Mouse (Mus musculus) embryonic facial prominence, embryonic 12.5 days (tissue): ENCODE measurements around the gene Ccm2. TPM values are rescaled to one million over a fixed set of nuclear protein-coding genes. Genes with fewer than 3 reads are reported as not detected.
A peak's percentile ranks its signal among the peaks of the same experiment; 100 is the strongest.

ENCODE experiments used
- ATAC-seq: fragments of 200-750 bp; cut with Nextera tagmentation; 2 replicates; pipeline ENCODE4 v1.8.0; 2017; ENCODE audit not compliant: insufficient number of reproducible peaks, insufficient read depth, low FRiP score, low TSS enrichment
- H3K27ac ChIP-seq: fragments of 300-500 bp; sonication (generic); 2 replicates; pipeline ENCODE4 v1.5.1; 2016; ENCODE audit warnings: mild to moderate bottlenecking
- H3K27me3 ChIP-seq: fragments of 300-500 bp; sonication (generic); 2 replicates; pipeline ENCODE4 v1.6.1; 2016; ENCODE audit warnings: mild to moderate bottlenecking, moderate library complexity
- H3K36me3 ChIP-seq: fragments of 300-500 bp; sonication (generic); 2 replicates; pipeline ENCODE4 v1.6.1; 2016; ENCODE audit warnings: mild to moderate bottlenecking
- H3K4me1 ChIP-seq: fragments of 300-500 bp; sonication (generic); 2 replicates; pipeline ENCODE4 v1.6.1; 2016
- H3K4me2 ChIP-seq: fragments of 300-500 bp; sonication (generic); replicated peaks from 2 replicates; pipeline ENCODE4 v1.6.1; 2016; ENCODE audit warnings: mild to moderate bottlenecking, moderate library complexity
- H3K4me3 ChIP-seq: fragments of 300-500 bp; sonication (generic); 2 replicates; pipeline ENCODE4 v1.5.1; 2016; ENCODE audit warnings: mild to moderate bottlenecking
- H3K9ac ChIP-seq: fragments of 300-500 bp; sonication (generic); 2 replicates; pipeline ENCODE4 v1.6.1; 2016; ENCODE audit warnings: mild to moderate bottlenecking, moderate library complexity
- H3K9me3 ChIP-seq: fragments of 300-500 bp; sonication (generic); 2 replicates; pipeline ENCODE4 v1.6.1; 2016; ENCODE audit warnings: mild to moderate bottlenecking, moderate library complexity
- WGBS: fragments of 180-500 bp; shearing (Covaris S2); methylation state at CpG from one replicate; pipeline ENCODE4 v1.1.7; 2016; 5-methylcytosine and 5-hydroxymethylcytosine counted together
- polyA plus RNA-seq: library from polyadenylated mRNA; unstranded; fragments of >200 nt; fragmentation: Nextera tagmentation; extraction: Ambion mirVana; gene quantifications from 2 replicates; pipeline ENCODE4 v1.2.1, GENCODE M21; 2016

Ccm2 gene
- polyA plus RNA-seq, 1 experiment from 2014 or later: 90.6 TPM

DNA sequence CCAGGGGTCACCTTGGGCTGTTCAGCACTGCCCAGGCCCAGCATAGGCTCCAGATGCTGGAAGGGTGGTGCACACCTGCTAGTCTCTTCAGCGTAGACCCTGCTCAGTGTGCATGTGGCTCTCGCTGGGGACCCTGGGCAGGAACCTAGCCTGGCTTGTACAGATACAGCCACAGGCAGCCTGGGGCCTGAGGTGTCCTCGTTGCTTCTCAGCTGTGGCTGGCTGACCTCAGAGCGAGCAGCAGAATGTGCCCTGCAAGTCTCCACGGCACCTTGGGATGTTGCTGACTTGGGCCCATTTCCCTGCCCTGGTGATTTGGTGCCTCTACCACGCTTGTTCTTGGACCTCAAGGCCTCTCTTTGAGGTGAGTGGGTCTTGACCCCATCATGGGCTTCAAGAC, 53.1 kb downstream of the Ccm2 start:
- peaks cover 24% of the 10 kb centered on the region for H3K4me1 ChIP-seq
- H3K27me3 ChIP-seq: peaks cover 17% of the 10 kb centered on the region
- no peak overlapping the region for H3K4me2 ChIP-seq
- H3K9ac ChIP-seq: no peak overlapping the region
- WGBS: 83% methylated on average over 6 of the region's 6 CpGs
- H3K4me3 ChIP-seq: no peak overlapping the region
- H3K36me3 ChIP-seq: peaks cover 38% of the 10 kb centered on the region
- no peak overlapping the region for H3K27ac ChIP-seq
- H3K9me3 ChIP-seq: no peaks in the 10 kb centered on the region
- ATAC-seq: no peak

DNA sequence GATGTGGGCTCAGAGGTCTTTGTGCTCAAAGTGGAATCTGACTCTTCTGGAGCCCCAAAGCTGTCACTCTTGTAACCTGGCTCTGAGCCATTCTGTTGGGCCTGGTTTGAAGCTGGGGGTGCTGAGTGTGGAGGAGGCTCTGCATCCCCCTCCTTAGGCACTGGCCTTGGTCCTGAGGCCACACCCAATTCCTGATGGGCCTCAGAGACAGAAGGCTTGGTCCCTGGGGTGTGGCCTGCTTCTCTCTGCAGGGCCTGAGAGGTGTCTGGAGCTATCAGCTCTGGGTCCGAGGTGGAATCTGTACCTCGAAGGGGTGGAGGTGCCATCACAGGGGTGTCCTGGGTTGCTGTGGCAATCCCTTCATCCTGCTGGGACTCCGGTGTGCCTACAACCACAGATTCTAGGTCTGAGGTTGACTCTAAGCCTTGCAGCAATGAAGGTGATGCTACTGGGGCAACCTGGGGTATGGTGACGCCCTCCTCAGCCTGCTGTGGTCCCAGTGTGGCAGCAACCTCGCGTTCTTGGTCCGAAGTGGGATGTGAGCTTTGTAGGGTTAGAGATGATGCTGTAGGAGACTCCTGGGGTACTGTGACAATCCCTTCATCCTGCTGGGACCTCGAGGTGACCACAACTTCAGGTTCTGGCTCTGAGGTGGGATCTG, 53.7 kb downstream of the Ccm2 start:
- Histone ChIP-seq H3K27ac (no peak overlapping the region), H3K4me3 (no peak overlapping the region), H3K9me3 (no peaks in the 10 kb centered on the region), H3K36me3 (peaks cover 32% of the 10 kb centered on the region), H3K4me2 (no peak overlapping the region), H3K27me3 (peaks cover 23% of the 10 kb centered on the region), H3K4me1 (peaks cover 30% of the 10 kb centered on the region), H3K9ac (no peak overlapping the region)
- 86% methylated on average over 8 of the region's 8 CpGs for WGBS
- no peak for ATAC-seq

DNA sequence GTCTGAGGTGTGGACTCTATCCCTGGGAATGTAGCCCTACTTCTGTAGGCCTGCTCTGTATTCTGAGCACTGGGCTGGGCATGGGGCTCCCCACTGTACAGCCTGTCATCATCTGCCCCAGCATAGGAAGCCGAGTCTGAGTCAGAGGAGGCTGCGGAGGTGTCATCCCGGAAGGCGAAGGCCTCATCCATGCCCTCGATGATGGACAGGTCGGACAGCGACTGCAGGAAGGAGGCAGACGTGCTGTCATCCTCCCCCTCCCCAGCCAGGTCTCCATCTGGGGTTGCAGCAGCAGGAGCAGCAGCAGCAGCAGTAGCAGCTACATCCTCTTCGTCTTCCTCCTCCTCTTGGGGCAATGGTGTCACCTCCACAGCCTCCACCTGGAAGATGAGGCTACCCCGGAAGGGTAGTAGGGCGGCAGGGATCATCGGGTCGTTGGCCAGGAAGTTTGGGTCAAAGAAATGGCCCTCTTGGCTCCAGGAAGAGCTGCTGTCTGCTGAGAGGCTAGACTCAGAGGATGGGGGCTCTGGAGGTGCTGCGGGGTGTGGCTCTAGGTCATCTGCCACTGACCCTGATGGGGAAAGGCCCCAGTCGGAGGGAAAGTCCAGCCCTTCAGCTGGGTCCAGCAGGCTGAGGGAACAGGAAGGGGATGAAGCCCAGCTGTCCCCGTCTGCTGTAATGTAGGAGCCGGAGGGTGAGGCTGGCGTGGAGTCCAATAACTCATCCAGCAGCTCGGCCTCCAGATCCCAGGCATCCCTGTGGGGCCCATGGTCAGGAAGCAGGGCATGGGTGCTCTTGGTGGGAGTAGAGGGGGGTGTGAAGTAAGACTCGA, 55.2 kb downstream of the Ccm2 start:
- 73% methylated on average over 20 of the region's 20 CpGs for WGBS

DNA sequence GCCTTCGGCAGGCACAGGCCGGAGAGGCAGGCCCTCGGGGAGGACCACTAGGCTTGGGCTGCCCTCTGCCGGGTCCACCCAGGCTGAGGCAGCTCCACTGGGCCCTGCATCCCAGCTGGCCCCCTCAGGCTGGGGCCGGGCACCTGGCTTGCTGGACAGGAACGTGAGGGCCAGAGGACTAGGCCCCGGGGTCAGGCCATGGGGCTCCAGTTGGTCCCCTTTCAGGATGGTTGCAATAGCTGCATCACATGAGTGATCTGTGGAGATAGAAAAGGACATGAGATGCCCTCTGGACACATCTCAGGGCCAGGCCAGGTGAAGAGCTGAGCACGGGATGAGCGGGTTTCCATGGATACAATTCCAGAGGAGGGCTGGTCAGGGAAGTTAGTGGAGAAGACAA, 56.0 kb downstream of the Ccm2 start:
- Histone ChIP-seq H3K4me3 (no peak overlapping the region), H3K36me3 (peaks cover 10% of the 10 kb centered on the region), H3K27ac (no peak overlapping the region), H3K9ac (no peak overlapping the region), H3K4me2 (no peak overlapping the region), H3K9me3 (no peaks in the 10 kb centered on the region), H3K27me3 (peaks cover 39% of the 10 kb centered on the region), H3K4me1 (peaks cover 33% of the 10 kb centered on the region)
- no peak for ATAC-seq
- 74% methylated on average over 9 of the region's 9 CpGs for WGBS

More for the DNA sequence above, 55.2 kb downstream of the Ccm2 start:
- Histone ChIP-seq H3K27ac (no peak overlapping the region), H3K27me3 (peaks cover 38% of the 10 kb centered on the region), H3K4me3 (no peak overlapping the region), H3K4me2 (no peak overlapping the region), H3K9ac (no peak overlapping the region), H3K4me1 (peaks cover 33% of the 10 kb centered on the region), H3K9me3 (no peaks in the 10 kb centered on the region), H3K36me3 (peaks cover 18% of the 10 kb centered on the region)
- ATAC-seq: no peak

DNA sequence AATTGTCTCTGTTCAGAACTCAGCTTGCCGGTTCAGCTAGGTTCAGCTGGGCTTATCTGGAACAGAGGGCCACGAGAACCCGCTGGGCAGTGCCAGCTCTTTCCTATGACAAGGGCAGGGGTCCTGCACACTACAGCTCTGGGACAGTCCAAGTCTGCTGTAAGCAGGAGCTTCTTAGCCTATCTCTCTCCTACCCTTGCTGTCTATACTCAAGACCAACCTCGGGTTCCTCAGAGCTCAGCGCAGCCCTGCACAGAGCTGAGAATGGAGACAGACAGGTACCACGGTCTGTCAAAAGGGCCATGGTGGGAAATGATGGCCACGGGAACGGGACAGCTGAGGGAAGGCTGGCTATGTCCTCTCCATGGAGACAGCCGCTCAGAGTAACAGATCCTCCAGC, 56.5 kb downstream of the Ccm2 start:
- no peak overlapping the region for H3K9ac ChIP-seq
- no peaks in the 10 kb centered on the region for H3K9me3 ChIP-seq
- 81% methylated on average over 9 of the region's 9 CpGs for WGBS
- peak overlapping the region; percentile 67; the same call in 1 of the 2 replicates for H3K4me2 ChIP-seq
- no peak overlapping the region for H3K4me3 ChIP-seq
- peaks cover 30% of the 10 kb centered on the region for H3K4me1 ChIP-seq
- peaks cover 39% of the 10 kb centered on the region for H3K27me3 ChIP-seq
- peaks cover 4% of the 10 kb centered on the region; the same call in 1 of the 2 replicates for H3K36me3 ChIP-seq
- no peak for ATAC-seq
- no peak overlapping the region for H3K27ac ChIP-seq

DNA sequence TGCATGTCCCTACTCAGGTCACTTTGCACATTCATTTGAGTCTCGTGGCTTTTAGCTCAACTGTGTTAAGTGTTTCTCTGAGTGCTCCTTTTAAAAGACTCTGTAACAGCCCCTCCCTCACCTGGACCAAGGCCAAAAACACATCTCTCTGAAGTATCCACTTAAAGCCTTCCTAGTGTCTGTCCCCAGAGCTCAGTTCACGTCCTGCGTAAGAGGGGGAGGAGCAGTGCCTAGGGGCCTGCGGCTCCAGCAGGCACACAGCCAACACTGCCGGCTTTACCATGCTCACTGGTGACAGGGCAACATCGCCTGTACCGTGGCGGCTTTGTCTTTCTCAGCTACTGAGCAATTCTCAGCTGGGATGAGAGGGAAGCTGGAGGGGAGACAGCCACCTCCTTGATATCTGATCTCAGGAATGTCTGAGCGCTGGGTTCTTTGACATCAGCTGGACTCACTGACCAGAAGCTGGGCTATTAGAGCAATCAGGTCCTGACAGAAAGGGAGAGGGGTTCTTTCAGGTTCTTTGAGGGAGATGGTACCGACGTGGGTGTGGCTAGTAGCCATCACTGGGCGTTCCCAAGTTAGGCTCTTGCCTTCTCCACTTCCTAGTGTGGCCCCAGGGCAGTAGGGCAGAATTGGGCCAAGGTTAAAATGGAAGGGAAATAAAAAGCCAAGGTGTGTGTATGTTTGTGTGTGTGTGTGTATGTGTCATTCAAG, 57.4 kb downstream of the Ccm2 start:
- Histone ChIP-seq H3K4me1 (peaks cover 22% of the 10 kb centered on the region), H3K36me3 (0 out of 2 replicates have a peak, but pooled peaks cover 3% of the 10 kb centered on the region), H3K9ac (0 out of 2 replicates have a peak overlapping the region, but pooled peaks have one; percentile 15), H3K4me3 (peak overlapping the region; percentile 41; the same call in 1 of the 2 replicates), H3K9me3 (no peaks in the 10 kb centered on the region), H3K27ac (no peak overlapping the region), H3K27me3 (peaks cover 39% of the 10 kb centered on the region), H3K4me2 (peak overlapping the region; percentile 67)
- 15% methylated on average over 12 of the region's 12 CpGs for WGBS
- 0 out of 2 replicates have a peak, but pooled peaks have one; percentile 29 for ATAC-seq

DNA sequence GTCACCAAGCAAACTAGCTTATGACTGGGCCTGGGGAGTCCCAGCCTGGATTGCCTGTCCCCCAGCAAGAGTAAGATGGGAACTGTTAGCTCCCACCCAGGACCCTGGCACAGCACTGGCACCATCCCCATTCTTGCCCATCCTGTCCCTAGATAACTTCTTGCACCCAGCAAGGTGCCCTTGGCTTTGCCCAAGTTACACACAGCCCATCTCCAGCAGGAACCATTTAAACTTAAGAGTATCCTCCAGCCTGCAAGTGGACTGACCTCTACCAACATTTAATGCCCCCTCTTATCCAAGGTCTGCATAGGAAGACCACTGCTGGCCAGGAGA, 57.9 kb downstream of the Ccm2 start:
- Histone ChIP-seq H3K4me3 (peak overlapping the region; percentile 41), H3K4me1 (peaks cover 19% of the 10 kb centered on the region), H3K27me3 (peaks cover 39% of the 10 kb centered on the region), H3K36me3 (0 out of 2 replicates have a peak, but pooled peaks cover 3% of the 10 kb centered on the region), H3K4me2 (peak overlapping the region; percentile 67), H3K9ac (no peak overlapping the region), H3K27ac (0 out of 2 replicates have a peak overlapping the region, but pooled peaks have one; percentile 6), H3K9me3 (no peaks in the 10 kb centered on the region)
- no peak for ATAC-seq

DNA sequence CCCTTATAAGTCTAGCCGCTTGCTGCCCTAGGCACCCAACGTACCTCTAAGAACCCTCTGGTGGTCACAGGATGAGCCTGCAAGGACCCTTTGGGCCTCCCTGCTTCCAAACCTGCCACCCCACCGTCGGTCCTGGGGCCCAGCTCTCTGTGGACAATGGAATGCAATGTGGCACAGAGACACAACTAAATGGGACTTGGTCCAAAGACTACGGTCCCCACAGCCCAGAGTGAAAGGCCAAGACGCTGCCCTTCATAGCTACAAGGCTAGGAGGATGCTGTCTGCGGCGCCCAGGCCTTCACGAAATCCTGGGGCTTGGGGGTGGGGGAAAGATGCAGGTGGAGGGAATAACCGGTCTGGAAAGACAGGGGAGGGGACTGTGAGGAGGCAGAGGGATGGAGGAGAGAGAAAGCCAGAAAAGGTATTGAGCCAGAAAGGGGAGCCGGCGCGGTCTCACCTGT, 58.4 kb downstream of the Ccm2 start:
- peaks cover 39% of the 10 kb centered on the region for H3K27me3 ChIP-seq

DNA sequence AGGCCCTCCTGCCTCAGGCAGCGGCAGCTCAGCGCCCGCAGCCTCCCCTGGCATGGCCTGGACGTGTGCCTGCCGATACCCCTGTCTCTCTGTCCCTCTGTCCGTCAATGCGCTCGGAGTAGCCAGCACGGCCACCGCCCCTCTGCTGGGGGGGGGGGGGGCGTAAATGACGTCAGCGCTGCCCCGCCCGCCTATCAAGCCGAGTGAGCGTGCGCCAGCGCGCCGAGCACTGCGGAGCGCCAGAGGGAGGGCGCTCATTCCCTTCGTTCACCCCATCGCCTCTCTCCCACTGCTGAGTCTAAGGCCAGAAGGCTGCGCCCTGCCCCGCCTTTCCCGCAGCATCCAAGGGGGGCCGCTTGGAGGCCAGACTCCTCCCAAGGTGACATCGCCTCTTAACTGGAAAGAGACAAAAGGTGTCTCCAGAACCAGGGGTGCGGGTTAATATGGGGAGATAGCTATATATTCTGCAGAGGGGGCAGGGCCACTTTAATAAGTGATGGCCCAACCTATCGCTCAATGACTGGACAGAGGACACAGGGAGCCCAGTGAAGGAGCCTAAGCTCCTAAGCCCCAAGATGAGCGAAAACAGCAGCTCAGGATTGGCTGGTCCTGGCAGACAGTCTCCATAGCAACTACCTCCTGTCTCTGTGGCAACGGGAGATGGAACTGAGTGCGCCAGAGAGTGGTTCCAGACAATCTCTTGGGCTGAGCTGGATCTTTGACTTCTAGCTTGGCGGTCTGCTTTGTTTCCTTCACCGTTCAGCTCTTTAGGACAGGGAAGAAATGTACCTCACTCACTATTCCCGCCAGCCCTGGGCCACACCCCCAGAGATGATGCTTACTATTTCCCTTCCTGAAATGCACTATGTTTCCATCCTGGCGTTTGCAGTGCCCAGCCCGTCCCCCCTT, 59.1 kb downstream of the Ccm2 start, which contains the start of gene Nacad:
Gene Nacad, minus strand, starts transcription at position 563 of the 909 bp plus-strand sequence.
- Histone ChIP-seq H3K27me3 (peaks cover 39% of the 10 kb centered on the region), H3K36me3 (no peaks in the 10 kb centered on the region), H3K27ac (0 out of 2 replicates have a peak within 1 kb of the TSS, but pooled peaks have one; percentile 6), H3K9me3 (no peaks in the 10 kb centered on the region), H3K4me1 (peaks cover 19% of the 10 kb centered on the region), H3K4me3 (peak within 1 kb of the TSS; percentile 41), H3K9ac (peak within 1 kb of the TSS; percentile 38), H3K4me2 (peak within 1 kb of the TSS; percentile 67)
- WGBS: 8% methylated on average over 36 of the region's 41 CpGs
- peak; percentile 50 for ATAC-seq

More for the DNA sequence above, 58.4 kb downstream of the Ccm2 start:
- Histone ChIP-seq H3K4me1 (peaks cover 19% of the 10 kb centered on the region), H3K36me3 (0 out of 2 replicates have a peak, but pooled peaks cover 3% of the 10 kb centered on the region), H3K9ac (peak overlapping the region; percentile 38), H3K4me3 (peak overlapping the region; percentile 41), H3K4me2 (peak overlapping the region; percentile 67), H3K27ac (0 out of 2 replicates have a peak overlapping the region, but pooled peaks have one; percentile 6), H3K9me3 (no peaks in the 10 kb centered on the region)
- ATAC-seq: no peak
- 16% methylated on average over 13 of the region's 13 CpGs for WGBS

DNA sequence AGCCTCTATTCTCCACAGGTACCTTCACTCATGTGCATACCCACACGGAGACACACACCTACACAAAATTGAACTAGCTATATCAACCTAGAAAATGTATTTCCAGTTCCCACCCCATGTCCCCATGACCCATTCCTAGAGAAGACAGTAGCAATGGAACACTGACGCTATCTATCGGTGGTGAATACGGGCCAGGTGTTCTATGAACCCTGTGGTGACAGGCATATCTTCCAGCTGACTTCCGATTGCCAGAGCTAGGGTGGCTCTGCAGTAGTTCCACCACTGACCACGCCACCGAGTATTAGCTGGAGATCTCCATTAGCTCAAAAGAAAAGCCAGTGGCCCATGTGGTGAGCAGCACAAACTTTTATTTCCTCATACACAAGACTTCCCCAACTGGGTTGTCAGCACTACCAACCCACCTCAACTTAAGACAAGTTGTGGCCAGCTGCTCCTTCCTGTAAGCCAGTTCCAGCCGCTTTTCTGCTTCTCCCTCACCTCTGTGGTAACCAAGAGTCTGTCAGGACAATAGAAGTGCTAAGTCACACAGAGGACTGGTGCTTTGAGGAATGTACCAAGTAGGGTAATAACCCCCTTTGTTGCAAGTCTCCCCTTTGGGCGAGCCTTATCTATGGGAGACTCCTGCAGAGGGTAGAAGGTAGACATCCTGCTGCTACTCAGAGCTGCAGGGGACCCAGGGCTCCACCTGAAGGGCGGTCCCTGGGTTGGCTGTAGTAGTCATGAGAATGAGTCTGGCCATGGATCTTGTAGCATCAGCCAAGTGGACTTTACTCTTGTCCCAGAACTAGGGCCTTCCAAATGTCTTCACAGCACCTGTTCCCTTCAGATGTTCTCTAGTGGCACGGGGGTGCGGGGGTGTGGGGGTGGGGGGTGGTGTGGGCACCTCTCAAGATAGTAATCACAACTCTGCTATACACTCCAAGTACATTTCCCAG, 68.8 kb downstream of the Ccm2 start:
- no peaks in the 10 kb centered on the region for H3K27me3 ChIP-seq
- H3K4me2 ChIP-seq: no peak overlapping the region
- H3K4me3 ChIP-seq: no peak overlapping the region
- no peaks in the 10 kb centered on the region for H3K4me1 ChIP-seq
- H3K27ac ChIP-seq: no peak overlapping the region
- no peak for ATAC-seq
- H3K9me3 ChIP-seq: no peaks in the 10 kb centered on the region
- no peak overlapping the region for H3K9ac ChIP-seq
- H3K36me3 ChIP-seq: peaks cover 78% of the 10 kb centered on the region
- WGBS: 94% methylated on average over 12 of the region's 12 CpGs
